Mouse (Mus musculus): ENCODE results near the gene Pqlc3.
A peak's percentile ranks its signal among the peaks of the same experiment; 100 is the strongest.

Gene Pqlc3

DNA sequence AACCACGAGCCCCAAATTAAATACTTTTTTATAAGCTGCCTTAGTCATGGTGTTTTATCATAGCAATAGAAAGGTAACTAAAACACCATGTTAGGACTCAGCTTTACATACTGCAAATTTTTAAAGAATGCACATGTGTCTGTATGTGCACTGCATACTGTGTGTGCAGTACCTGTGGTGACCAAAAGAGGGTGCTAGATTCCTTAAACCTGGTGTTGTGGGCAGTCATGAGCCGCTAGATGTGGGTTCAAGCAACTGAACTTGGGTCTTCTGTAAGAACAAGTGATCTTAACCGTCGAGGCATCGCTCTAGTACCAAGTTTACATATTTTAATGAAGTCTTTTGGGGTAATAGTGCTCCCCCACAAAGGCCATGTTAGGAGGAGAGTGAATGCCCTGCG lies 9.3 kb upstream of the Pqlc3 start:
- DNase-seq (ENCODE audit: low spot score in 2 of 2): no peak

GRCm38 (mm10) chr12:17001211-17001610 lies 1.0 kb upstream of the Pqlc3 start:
- DNase-seq (ENCODE audit: low spot score in 2 of 2): no peak

DNA sequence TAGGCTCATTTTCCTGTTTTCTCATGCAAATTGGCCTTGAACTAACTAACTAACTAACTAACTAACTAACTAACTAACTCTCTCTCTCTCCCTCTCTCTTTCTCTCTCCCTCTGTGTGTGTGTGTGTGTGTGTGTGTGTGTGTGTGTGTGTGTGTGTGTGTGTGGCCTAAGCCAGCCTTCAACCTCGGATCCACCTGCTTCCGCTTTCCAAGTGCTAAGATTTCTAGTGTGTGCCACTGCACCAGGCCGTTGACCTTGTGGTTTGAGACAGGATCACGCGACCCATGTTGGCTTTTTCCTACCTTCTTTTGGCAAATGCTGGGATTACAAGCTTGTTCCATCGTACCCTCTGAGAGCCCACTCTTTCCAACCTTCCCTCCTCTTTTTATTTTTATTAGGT lies 420 bp upstream of the Pqlc3 start:
- no peak for DNase-seq (ENCODE audit: low spot score in 2 of 2)

GRCm38 (mm10) chr12:16999146-16999545 lies 1.1 kb downstream of the Pqlc3 start:
- DNase-seq (ENCODE audit: low spot score in 2 of 2): no peak

DNA sequence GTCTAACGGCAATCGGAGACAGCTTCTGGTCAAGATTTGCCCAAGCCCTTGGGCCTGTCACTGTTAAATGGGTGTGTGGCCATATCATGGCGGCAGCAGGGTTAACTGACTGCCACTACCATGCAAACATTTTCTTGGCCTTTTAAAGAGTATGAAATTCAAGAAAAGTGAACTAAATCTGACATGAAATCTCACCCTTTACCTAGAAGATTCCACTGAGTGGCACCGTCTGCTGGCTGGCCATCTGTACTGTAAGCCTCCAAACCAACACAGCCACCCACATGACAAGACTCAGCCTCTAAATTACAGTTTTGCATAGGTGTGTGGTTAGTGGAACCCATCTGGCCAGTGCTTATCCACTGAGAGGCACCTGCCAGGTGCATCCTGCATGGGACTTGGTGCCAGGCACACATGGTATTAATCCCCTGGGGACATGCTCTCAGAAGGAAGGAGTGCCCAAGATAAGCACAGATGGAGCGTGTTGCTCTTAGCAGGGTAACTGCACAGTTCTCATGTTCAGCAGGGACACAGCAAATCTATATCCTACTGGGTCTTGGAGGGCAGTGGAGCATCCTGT lies 3.2 kb downstream of the Pqlc3 start:
- peak in 1 of 2 experiments; percentile 30 for DNase-seq (ENCODE audit: low spot score in 2 of 2)

DNA sequence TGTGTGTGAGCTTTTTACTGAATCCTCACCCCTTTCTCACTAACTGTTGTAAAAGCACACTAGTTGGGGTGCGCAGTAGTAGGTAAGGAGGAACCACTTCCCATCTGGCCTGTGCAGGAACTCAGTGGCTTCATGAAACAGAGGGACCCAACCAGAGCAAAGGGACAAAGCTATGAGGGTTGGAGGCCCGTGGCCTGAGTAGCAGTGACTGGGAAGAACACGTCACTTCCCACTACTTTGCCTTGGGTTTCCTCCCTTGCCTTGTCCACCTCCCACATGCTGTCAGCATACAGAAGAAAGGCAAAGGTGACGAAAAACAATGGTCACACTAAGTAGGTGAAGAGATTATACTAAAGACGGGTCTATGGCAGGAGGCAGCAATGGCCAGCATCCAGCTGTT lies 3.9 kb downstream of the Pqlc3 start:
- no peak for DNase-seq (ENCODE audit: low spot score in 2 of 2)

GRCm38 (mm10) chr12:16994291-16994690 lies 5.9 kb downstream of the Pqlc3 start:
- no peak for DNase-seq (ENCODE audit: low spot score in 2 of 2)

- no peak for DNase-seq (ENCODE audit: low spot score in 2 of 2)
Measured at GRCm38 (mm10) chr12:16992355-16992754, 7.9 kb downstream of the Pqlc3 start.

GRCm38 (mm10) chr12:16991376-16991775 lies 8.8 kb downstream of the Pqlc3 start:
- no peak for DNase-seq (ENCODE audit: low spot score in 2 of 2)

GRCm38 (mm10) chr12:16985778-16986177 lies 14.4 kb downstream of the Pqlc3 start:
- no peak for DNase-seq (ENCODE audit: low spot score in 2 of 2)

- no peak for DNase-seq (ENCODE audit: low spot score in 2 of 2)
Measured at GRCm38 (mm10) chr12:16977120-16977519, 23.1 kb downstream of the Pqlc3 start.

DNA sequence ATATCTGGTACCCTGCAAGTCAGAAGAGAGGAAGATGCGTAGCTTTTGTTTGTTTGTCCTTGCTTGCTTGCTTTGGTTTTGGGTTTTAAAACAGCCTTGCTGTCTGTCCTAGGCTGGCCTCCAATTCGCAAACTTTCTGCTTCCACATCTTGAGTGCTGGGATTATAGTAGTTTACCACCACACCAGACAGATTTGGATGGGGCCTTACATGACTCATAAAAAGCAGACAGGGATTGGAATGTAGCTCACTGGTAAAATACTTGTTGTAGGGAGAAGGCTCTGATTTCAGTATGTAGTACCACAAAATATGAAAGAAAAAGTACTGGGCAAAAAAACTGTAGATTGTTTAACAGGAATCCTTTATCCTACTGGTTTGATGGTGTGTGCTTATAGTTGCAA lies 33.4 kb downstream of the Pqlc3 start:
- no peak for DNase-seq (ENCODE audit: low spot score in 2 of 2)

DNA sequence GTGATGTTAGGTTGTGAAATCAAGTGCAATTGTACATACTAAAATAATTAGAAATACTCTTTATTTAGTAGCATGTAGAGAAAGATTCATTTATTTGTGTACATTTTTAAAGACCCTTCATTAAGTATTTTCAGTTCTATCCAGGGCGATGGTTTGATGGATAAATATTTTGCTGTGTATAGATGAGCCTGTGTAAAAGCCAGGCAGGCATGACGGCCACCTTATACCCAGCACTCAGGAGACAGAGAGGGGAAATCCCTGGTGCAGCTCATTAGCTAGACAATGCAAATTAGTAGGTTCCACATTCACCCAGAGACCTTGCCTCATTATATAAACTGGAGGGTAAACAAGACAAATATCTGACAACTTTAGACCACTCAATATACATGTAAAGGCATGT lies 36.9 kb downstream of the Pqlc3 start:
- DNase-seq (ENCODE audit: low spot score in 2 of 2): no peak

DNA sequence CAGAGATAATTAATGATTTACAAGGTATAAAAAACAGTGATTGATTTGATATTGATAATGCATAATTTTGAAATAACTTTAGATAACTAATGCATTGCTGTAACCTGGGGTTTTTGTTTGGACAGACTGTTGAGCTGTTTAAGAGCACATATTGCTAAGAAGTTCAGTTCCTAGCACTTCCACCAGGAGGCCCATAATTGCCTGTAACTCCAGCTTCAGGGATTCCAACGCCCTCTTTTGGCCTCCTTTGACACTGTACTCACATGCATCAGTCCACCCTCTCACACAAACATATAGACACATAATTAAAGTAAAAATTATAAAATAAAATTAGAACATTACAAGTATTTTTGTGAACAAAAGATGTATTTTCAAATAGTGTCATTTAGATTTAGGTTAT lies 41.4 kb downstream of the Pqlc3 start:
- DNase-seq (ENCODE audit: low spot score in 2 of 2): no peak

GRCm38 (mm10) chr12:16948239-16948638 lies 52.0 kb downstream of the Pqlc3 start:
- no peak for DNase-seq (ENCODE audit: low spot score in 2 of 2)

GRCm38 (mm10) chr12:16941976-16942375 lies 58.2 kb downstream of the Pqlc3 start:
- no peak for DNase-seq (ENCODE audit: low spot score in 2 of 2)

Data from right cerebral cortex, adult 2 months (tissue).